Mouse (Mus musculus) frontal cortex, adult (tissue): ENCODE data around the gene Lhpp.
"Not testable (repeated sequence)": the region's sequence is repeated elsewhere in the genome, so short reads cannot be mapped to it uniquely, and the experiment has no call there.

Experiments used
- ATAC-seq: cut with Nextera tagmentation; 2 replicates; pipeline ENCODE4 v1.9.2; 2017; ENCODE audit warnings: mild to moderate bottlenecking, moderate library complexity, mixed read lengths; ENCODE audit not compliant: low TSS enrichment

Lhpp gene

DNA sequence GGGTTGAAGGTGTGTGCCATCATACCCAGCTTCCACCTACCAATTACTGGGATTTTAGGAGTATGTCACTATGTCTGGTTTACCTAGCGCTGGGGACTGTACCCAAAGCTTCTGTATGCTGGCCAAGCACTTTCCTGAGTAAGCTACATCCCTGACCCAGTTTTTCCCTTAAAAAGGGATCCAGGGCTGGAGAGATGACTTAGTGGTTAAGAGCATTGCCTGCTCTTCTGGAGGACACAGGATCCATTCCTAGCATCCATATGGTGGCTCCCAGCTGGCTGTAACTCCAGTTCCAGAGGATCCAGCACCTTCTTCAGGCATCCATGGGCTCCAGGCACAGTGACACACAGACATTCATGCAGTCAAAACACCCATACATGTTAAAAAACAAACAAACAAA lies 36.1 kb downstream of the Lhpp start:
- peak; percentile 79 for ATAC-seq

GRCm38 (mm10) chr7:132654412-132654811 lies 44.0 kb downstream of the Lhpp start:
- no peak for ATAC-seq

GRCm38 (mm10) chr7:132656075-132656474 lies 45.6 kb downstream of the Lhpp start:
- ATAC-seq: peak; percentile 66

DNA sequence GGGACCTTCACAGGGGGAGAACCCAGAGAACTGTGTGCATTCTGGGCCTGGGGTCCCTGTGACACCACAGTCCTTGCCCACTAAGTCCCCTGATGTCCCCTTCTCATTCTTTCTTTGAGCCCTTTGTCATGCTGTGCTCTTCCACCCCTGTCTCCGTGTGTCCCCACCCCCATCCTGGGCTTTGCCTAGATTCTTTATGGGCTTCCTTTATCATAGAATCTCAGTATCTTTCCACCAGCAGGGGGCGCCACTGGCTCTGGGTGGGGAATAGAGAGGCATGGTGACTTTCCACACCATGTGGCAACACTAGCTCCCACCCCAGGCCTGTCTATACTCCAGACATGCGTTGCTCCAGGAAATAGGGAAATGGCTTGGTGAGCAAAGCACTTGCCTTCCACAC lies 46.1 kb downstream of the Lhpp start:
- ATAC-seq: peak; percentile 64

DNA sequence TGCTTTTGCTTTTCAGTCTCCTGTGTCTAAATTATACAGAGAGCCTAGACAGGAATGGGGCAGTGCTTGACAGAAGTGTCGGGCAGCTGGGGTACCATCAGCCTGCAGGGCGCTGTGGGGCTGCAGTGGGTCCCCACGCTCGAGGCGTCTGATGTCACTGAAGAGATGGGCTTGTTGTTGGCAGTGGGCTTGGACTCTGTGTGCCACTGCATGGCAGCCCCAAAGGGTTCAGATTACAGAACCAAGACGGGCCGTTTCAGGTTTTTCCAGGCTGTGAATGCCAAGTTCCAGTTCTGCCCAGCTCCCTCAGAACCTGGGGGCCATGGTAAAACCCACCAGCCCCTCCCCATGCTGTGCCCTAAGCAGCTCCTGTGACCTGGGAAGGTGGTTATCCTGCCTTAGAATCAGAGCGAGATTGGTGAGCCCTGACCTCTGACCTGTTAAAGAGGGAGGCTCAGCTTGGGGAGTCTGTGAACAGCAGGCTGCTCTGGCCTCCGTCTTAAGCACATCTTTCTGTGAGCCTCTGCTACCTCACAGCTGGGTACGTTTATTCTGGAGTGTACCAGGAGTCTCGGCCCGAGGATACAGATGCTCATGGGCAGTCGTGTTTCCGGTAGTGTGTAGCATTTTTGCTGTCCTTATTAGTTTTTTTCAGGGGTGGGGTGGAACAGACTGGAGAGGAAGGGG lies 47.1 kb downstream of the Lhpp start:
- ATAC-seq: no peak

DNA sequence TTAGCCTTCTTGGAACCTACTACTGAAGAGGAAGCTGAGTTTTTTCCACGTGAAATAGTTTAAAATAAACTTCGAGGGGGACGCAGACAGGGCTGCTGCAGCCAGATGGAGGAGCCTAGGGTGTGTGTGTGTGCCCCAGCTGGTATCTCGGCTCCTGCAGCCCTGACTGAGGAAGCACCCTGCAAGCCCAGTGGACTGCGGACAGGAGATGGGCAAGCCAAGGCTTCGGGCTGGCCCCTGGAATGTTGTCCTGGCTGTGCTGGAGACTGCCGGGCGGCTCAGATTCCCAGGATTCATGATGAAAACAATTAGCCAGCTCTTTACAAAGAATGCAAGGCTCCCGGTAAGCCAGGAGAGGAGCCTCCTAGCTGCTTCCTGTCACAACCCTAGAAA lies 47.6 kb downstream of the Lhpp start:
- ATAC-seq: peak; percentile 26; the same call in 1 of the 2 replicates

GRCm38 (mm10) chr7:132658688-132659087 lies 48.2 kb downstream of the Lhpp start:
- ATAC-seq: no peak

DNA sequence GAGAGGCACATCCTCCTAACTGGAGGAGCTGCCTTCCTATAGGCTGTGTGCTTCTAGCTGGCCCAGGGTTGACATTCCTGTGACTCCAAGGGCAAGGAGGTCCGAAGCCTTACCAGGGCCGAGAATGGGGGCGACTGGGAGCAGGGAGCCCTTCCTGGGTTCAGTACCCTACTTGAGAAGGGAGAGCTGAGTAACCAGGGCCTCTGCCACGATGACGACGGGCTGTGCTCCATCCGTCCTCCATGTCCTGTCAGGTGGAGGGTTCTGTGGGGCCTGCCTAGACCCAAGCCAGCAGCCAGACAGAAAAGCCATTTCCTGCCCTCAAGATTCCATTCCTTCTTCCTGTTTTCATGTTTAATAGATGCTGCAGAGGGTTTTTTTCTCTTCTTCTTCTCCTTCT lies 49.2 kb downstream of the Lhpp start:
- ATAC-seq: no peak

- not testable (repeated sequence) for ATAC-seq
Observed at GRCm38 (mm10) chr7:132662831-132663230, 52.4 kb downstream of the Lhpp start.

DNA sequence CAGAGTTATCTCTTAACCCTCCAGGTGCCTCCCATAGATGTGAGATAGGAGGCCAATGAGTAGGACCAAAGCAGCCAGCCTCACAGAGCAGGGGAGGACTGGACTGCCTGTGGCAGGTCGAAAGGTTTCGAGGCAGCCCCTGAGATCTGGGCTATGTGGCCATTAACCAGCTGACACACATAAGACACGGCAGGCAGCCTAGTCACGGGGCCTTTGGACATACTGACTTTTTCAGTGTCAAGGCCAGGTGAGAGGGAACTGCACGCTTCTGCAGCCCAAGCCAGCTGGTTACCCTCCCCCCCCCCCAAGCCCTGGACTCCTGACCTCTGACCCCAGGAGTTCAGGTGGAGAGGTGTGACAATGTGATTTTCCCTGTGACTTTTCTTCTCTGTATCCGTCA lies 54.4 kb downstream of the Lhpp start:
- no peak for ATAC-seq

DNA sequence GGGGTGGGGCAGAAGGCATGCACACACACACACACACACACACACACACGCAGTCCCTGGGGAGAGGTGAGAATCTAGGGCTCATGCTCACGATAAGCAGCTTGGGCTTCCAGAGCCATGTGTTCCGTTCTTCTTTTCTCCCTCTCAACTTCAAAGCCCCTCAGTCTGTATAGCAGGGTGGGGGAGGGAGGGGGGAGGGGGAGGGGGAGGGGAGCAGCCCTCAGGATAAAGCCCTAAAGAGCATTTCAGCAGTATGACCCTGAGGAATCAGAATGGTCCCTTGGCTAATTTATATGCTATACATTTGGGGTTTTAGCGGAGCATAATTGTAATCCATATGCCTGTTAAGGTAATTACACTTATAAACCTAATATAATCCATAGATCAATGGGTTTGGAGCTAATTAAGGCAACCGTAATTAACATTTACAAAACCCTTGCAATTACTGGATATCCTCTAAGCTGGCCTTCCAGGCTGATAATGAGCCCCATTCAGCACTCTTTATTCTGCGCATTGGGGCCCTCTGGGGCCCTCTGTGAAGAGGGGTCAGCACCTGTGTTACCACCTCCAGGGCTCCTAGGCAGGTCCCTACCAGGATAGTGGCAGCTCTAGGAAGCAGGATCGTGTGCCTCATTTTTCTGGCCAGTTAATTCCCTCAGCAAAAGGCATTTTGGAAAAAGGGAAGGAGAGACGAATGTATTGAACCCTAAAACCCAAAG lies 55.4 kb downstream of the Lhpp start:
- ATAC-seq: no peak

- ATAC-seq: no peak
Observed at GRCm38 (mm10) chr7:132666516-132666915, 56.1 kb downstream of the Lhpp start.

DNA sequence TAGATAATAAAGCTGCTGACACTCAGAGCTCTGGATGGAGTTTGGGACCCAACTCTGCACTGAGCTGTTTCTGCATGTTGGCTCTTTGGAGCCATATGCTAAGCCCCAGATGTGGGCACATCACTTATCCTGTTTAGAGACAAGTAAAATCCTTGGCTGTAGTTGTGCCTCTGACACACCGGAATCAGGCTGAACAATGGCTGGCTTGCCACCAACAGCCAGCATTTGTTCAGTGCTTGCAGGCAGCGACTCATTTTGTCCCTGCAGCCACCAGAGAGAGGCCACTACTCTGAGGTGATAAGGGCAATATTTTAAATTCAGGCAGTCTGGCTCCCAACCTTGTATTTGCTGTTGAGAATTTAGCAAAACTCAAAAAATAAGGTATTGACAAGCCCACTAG lies 58.2 kb downstream of the Lhpp start:
- ATAC-seq: no peak

DNA sequence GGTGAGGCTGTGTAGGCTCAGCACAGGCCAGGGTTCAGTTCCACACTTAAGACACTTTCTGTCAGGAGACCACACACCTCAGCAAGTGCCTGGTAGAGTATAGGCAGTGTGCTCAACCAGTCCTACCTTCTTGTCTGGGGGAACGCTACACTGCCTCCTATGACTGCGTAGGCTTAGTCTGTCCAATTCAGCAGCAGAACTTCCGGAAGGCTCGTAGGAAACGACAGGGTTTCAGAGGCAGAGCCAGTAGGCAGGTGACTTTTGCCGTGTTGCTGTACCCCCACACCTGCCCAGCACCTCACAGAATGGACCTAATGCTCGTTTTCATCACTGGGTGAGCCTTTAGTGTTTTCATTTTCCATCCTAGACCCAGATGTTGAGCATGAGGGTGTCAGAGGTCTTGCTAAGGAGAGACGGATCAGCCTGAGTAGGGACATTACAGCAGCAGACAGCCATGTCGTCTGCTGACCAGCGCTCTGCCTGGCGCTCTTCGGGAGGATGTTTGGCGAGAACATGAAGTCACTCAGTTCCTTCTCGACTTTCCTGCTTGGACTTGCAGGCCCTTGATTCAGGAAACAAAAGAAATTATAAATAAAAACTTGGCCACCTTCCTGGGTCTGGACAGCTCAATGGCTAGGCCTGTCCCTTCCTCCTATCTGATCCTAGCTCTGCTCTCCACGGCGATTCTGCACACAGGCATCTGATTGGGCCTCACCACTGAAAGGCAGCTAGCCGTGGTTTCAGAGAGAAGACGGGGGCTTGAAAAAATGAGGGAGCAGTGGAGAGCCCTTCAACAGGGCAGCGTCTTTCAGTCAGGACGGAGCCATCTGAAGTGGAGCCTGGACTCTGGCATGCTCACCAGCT lies 59.8 kb downstream of the Lhpp start:
- ATAC-seq: no peak

DNA sequence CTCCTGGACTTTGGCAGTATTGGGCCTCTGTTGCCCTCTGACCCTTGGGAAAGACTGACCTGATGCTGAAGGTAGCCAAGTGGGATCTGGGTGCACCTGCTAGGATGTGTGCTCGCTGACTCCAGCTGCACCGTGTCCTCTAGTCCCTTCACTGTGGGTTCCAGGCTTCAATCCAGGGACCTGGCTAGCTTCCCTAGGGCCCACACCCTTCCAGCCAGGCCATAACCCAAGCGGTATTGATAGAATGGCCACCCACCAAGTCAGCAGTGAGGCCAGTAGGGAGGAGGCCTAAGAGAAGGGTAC lies 60.4 kb downstream of the Lhpp start:
- ATAC-seq: no peak

DNA sequence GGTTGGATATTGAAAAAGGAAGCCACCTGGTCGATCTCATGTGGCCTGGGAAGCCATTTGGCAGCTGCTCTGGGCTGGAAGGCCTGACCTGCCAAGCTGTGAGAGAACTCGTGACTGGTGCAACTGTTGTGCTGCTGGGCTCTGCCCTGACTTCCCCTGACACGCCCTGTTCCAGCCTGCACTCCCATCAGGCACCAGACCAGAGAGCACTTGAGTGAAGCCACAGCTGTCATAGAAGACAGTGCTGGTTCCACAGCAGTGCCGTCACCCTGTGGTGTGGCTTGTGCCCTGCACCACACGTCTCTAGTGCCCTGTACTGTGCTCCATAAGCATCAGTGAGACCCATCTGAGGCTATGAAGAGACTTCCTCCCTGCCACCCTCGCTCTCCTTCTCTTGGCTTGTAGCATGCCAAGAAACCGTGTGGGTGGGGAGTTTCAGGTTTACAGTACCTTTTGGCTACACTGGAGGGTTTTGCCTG lies 62.1 kb downstream of the Lhpp start:
- ATAC-seq: peak; percentile 87

DNA sequence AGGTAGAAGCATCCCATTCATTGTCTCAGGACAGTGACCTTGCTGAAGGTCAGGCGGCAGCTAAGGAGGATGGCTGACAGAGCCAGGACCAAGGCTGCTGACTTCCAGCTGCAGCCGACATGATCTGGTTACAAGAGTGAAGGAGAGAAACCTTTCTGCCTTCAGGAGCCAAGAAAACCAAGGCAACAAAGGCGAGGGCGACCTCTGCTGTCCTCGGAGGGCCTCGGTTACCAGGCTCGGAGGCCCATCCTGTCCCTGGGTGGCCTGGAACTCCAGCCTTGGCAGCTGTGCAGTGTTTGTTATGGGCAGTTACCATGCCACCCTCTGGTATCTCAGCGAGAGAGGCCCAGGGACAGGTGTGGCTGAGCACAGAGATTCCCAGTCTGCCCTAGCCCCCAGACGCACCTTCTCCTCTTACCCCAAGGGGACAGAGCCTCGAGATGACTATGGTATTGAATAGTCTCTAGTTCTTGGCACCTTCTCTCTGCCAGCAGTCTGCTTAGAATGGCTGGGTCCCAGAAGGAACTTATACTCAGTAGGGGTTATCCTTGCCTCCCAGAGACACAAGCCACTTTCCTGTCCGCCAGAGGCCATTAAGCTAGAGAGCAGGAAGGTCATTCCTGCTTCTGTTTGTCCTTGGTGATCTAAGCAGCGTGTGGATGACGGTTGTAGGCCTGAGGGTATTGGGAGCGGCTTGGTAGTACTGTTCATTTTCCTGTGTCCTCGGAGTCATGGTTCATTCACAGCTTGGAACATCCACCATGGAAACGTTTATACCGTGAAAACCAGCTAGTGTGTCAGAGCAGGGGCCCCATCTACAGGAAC lies 63.7 kb downstream of the Lhpp start:
- ATAC-seq: no peak

GRCm38 (mm10) chr7:132675922-132676321 lies 65.5 kb downstream of the Lhpp start:
- ATAC-seq: no peak

DNA sequence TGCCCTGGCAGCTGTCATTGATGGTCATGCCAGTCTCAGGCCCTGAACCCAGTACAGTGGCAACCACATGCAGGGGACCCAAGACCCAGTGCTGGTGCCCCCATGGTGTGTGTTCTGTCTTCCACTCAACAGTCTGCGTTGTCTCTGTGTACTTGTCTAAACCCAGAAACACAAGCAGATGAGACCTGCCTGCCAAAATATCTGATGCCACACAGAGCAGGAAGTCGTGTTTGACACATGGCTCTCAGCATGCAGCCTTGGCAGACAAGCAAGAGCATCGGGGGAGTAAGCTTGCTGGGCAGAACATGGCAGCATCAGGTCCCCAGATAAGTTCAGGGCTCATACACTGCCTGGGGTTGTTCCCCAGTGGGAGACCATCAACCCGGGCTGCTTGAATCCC lies 68.7 kb downstream of the Lhpp start:
- no peak for ATAC-seq

DNA sequence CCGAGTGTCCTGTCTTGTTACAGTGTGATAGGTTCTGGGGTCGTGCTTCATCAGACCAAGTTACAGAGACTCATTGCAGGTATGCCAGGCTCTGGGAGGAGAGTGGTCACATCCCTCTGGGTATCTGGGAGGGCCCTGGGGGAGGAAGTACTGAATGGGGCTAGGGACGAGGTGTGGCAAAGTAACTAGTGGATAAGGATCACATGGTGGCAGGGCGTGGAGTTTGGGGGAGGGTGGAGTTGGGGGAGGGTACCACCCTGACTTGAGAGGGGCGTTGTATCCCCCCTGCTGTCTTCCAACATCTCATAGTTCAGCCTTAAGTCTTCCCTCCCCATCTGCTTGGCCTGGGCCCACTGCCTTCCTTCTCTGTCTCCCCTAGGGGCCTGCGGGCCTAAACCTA lies 69.1 kb downstream of the Lhpp start:
- no peak for ATAC-seq

GRCm38 (mm10) chr7:132681296-132681695 lies 70.9 kb downstream of the Lhpp start:
- no peak for ATAC-seq

- no peak for ATAC-seq
Observed at GRCm38 (mm10) chr7:132681831-132682230, 71.4 kb downstream of the Lhpp start.
